Mouse (Mus musculus) heart, embryonic 11.5 days (tissue): Measurements from ENCODE around the gene Parn. TPM values are rescaled to one million over a fixed set of nuclear protein-coding genes. Genes with fewer than 3 reads are reported as not detected.

Source experiments
- ATAC-seq: fragments of 200-750 bp; cut with Nextera tagmentation; replicated peaks from 2 replicates; pipeline ENCODE4 v1.8.0; 2017; ENCODE audit warnings: moderate library complexity; ENCODE audit not compliant: insufficient number of reproducible peaks, low FRiP score, low TSS enrichment
- H3K27ac ChIP-seq: fragments of 300-500 bp; sonication (generic); 2 replicates; pipeline ENCODE4 v1.5.1; 2014; ENCODE audit warnings: mild to moderate bottlenecking, low read depth, low read length
- H3K27me3 ChIP-seq: fragments of 300-500 bp; sonication (generic); 2 replicates; pipeline ENCODE4 v1.6.1; 2014; ENCODE audit warnings: mild to moderate bottlenecking, low read length, mixed read lengths; ENCODE audit not compliant: control insufficient read depth, insufficient read depth
- H3K36me3 ChIP-seq: fragments of 300-500 bp; sonication (generic); 2 replicates; pipeline ENCODE4 v1.6.1; 2014; ENCODE audit warnings: mild to moderate bottlenecking, low read length, moderate library complexity, mixed read lengths; ENCODE audit not compliant: control insufficient read depth, insufficient read depth
- H3K4me1 ChIP-seq: fragments of 300-500 bp; sonication (generic); 2 replicates; pipeline ENCODE4 v1.6.1; 2014; ENCODE audit warnings: low read length; ENCODE audit not compliant: control insufficient read depth, insufficient read depth
- H3K4me2 ChIP-seq: fragments of 300-500 bp; sonication (generic); 2 replicates; pipeline ENCODE4 v1.6.1; 2014; ENCODE audit warnings: mild to moderate bottlenecking, moderate library complexity
- H3K4me3 ChIP-seq: fragments of 300-500 bp; sonication (generic); 2 replicates; pipeline ENCODE4 v1.5.1; 2014; ENCODE audit warnings: low read depth, low read length
- H3K9ac ChIP-seq: fragments of 300-500 bp; sonication (generic); 2 replicates; pipeline ENCODE4 v1.6.1; 2014; ENCODE audit warnings: mild to moderate bottlenecking, low read depth, low read length, moderate library complexity
- H3K9me3 ChIP-seq: fragments of 300-500 bp; sonication (generic); replicated peaks from 2 replicates; pipeline ENCODE4 v1.6.1; 2016; ENCODE audit warnings: low read length; ENCODE audit not compliant: control insufficient read depth
- WGBS: fragments of 180-500 bp; shearing (Covaris S2); extraction: QIAGEN DNeasy Blood & Tissue Kit; methylation state at CpG from one replicate; pipeline ENCODE4 v1.1.7; 2014; ENCODE audit not compliant: insufficient replicate concordance; 5-methylcytosine and 5-hydroxymethylcytosine counted together
- polyA plus RNA-seq: library from polyadenylated mRNA; unstranded; fragments of >200 nt; fragmentation: Nextera tagmentation; extraction: Ambion mirVana; gene quantifications from 2 replicates; pipeline ENCODE4 v1.2.1, GENCODE M21; 2014

Gene Parn
- polyA plus RNA-seq, 1 experiment from 2014 or later = 24.4 TPM

- Histone ChIP-seq H3K27me3 (no peaks in the 10 kb centered on the region), H3K4me3 (no peak overlapping the region), H3K4me1 (no peaks in the 10 kb centered on the region; the same call in 1 of the 2 replicates), H3K4me2 (no peak overlapping the region), H3K9me3 (no peaks in the 10 kb centered on the region), H3K36me3 (0 out of 2 replicates have a peak, but pooled peaks cover 2% of the 10 kb centered on the region), H3K27ac (no peak overlapping the region), H3K9ac (no peak overlapping the region)
- 78% methylated on average over 2 of the region's 2 CpGs for WGBS
- no peak for ATAC-seq
Observed at GRCm38 (mm10) chr16:13557784-13558183, 110.2 kb downstream of the Parn start.

GRCm38 (mm10) chr16:13556954-13557470 is 111.0 kb downstream of the Parn start:
- H3K4me2 ChIP-seq = no peak overlapping the region
- no peak overlapping the region for H3K9ac ChIP-seq
- no peak overlapping the region for H3K27ac ChIP-seq
- H3K9me3 ChIP-seq = no peaks in the 10 kb centered on the region
- no peak for ATAC-seq
- WGBS = 72% methylated on average over 9 of the region's 9 CpGs
- no peaks in the 10 kb centered on the region for H3K27me3 ChIP-seq
- H3K4me3 ChIP-seq = no peak overlapping the region
- 0 out of 2 replicates have a peak, but pooled peaks cover 2% of the 10 kb centered on the region for H3K36me3 ChIP-seq
- no peaks in the 10 kb centered on the region; the same call in 1 of the 2 replicates for H3K4me1 ChIP-seq

- Histone ChIP-seq H3K9ac (no peak overlapping the region), H3K4me1 (no peaks in the 10 kb centered on the region; the same call in 1 of the 2 replicates), H3K4me2 (no peak overlapping the region), H3K36me3 (0 out of 2 replicates have a peak, but pooled peaks cover 2% of the 10 kb centered on the region), H3K27ac (no peak overlapping the region), H3K9me3 (no peaks in the 10 kb centered on the region), H3K4me3 (no peak overlapping the region), H3K27me3 (no peaks in the 10 kb centered on the region)
- WGBS = 92% methylated on average over 7 of the region's 7 CpGs
- ATAC-seq = no peak
Observed at GRCm38 (mm10) chr16:13556446-13556845, 111.5 kb downstream of the Parn start.

GRCm38 (mm10) chr16:13550667-13551066 is 117.3 kb downstream of the Parn start:
- H3K4me1 ChIP-seq = no peaks in the 10 kb centered on the region
- WGBS = 71% methylated on average over 3 of the region's 3 CpGs
- H3K4me2 ChIP-seq = no peak overlapping the region
- no peak overlapping the region for H3K9ac ChIP-seq
- H3K27ac ChIP-seq = no peak overlapping the region
- peaks cover 13% of the 10 kb centered on the region; the same call in 1 of the 2 replicates for H3K9me3 ChIP-seq
- H3K27me3 ChIP-seq = no peaks in the 10 kb centered on the region
- ATAC-seq = no peak
- peaks cover 8% of the 10 kb centered on the region for H3K36me3 ChIP-seq
- no peak overlapping the region for H3K4me3 ChIP-seq

DNA sequence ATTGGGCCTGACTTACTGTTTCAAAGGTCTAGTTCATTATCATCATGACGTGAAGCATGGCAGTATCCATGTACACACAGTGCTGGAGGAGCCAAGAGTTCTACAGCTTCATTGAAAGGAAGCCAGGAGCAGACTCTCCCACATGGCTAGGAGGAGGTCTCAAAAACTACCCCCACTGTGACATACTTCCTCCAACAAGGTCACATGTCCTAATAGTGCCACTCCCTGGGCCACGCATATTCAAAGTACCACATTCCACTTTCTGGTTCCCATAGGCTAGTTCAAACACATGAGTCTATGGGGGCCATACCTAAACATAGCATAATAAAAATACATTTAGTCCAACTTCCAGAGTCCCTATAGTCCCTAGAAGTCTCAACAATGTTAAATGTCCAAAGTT is 118.0 kb downstream of the Parn start:
- Histone ChIP-seq H3K9ac (no peak overlapping the region), H3K27ac (no peak overlapping the region), H3K9me3 (peaks cover 17% of the 10 kb centered on the region), H3K4me1 (no peaks in the 10 kb centered on the region), H3K36me3 (peaks cover 8% of the 10 kb centered on the region), H3K27me3 (no peaks in the 10 kb centered on the region), H3K4me3 (no peak overlapping the region), H3K4me2 (no peak overlapping the region)
- no peak for ATAC-seq
- WGBS = 88% methylated on average over 2 of the region's 2 CpGs

DNA sequence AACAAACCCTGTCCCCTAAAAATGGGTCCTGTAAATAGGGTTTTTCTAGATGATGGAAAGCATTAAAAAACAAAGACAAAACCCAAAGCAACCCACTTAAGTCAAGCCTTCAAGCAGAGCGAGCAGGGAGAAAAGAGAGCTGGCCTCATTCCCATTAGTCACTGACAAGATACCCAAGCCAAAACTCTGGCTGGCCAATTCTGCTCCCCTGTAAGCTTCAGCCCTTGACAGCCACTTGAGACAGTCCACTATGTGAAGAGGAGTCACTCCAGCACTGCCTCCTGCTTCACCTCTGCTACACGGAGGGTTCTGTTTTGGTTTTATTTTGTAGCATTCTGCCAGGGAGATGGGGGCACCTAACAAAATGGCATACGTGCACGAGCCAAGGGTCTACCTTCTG is 126.2 kb downstream of the Parn start:
- no peak overlapping the region for H3K4me2 ChIP-seq
- no peak for ATAC-seq
- no peaks in the 10 kb centered on the region for H3K4me1 ChIP-seq
- no peak overlapping the region for H3K9ac ChIP-seq
- WGBS = 69% methylated on average over 4 of the region's 4 CpGs
- H3K27me3 ChIP-seq = no peaks in the 10 kb centered on the region
- H3K9me3 ChIP-seq = peaks cover 16% of the 10 kb centered on the region
- no peak overlapping the region for H3K4me3 ChIP-seq
- no peak overlapping the region for H3K27ac ChIP-seq
- H3K36me3 ChIP-seq = peaks cover 11% of the 10 kb centered on the region

DNA sequence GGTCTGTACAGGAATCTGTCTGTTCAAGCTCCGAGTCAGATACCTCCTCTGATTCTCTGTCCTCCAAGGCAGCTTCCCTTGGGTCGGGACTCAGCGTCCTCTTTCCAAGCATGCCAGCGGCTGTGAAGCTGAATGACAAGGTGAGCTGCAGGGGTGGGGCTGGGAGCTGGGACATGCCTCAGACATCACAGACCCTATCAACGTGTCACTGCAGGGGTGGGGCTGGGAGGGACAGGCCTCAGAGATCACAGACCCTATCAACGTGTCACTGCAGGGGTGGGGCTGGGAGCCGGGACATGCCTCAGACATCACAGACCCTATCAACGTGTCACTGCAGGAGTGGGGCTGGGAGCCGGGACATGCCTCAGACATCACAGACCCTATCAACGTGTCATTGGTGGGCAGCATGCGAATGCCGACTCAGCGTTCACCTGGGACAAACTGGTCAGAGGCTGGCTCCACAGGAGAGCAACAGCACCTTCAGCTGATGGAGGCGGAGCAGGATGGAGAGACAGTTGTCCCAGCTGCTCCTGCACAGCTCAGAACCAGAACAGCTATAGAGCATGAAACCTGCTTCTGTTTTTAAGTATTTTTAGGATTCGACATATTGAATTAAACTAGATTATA is 126.7 kb downstream of the Parn start:
- no peaks in the 10 kb centered on the region for H3K4me1 ChIP-seq
- peaks cover 10% of the 10 kb centered on the region for H3K9me3 ChIP-seq
- peaks cover 6% of the 10 kb centered on the region; the same call in 1 of the 2 replicates for H3K36me3 ChIP-seq
- H3K4me3 ChIP-seq = no peak overlapping the region
- ATAC-seq = no peak
- H3K27me3 ChIP-seq = no peaks in the 10 kb centered on the region
- no peak overlapping the region for H3K4me2 ChIP-seq
- no peak overlapping the region for H3K9ac ChIP-seq
- WGBS = 50% methylated on average over 15 of the region's 15 CpGs
- no peak overlapping the region for H3K27ac ChIP-seq

DNA sequence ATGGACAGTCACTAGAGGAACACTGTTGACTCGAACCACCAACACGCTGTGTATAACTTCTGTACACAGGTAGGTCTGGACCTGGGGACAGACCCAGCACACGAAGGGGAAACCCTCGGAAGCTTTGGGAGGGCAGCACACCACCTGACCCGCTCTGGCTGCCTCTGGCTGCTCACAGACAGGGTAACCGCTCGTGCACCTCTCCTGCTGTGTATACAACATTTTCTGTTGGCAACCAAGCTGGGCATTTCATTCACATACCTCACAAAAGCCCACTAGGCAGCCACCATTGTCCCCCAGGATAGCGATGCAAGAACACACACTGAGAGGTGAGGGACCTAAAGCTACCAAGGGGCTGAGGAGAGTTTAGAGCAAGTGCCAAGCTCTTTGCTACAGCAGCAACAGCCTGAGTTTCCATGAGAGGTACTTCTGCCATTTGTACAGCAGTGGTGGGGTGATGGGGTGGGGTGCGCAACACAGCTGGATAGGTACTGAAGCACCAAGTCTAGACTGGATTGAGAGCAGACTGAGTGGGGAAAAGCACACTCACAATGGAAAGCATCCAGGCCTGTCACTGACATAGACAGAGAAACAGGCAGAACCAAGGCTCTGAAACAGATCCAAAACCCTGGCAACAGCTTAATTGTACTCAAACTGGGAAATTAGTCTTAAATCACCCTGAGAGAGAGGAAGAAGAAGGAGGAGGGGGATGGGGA is 128.9 kb downstream of the Parn start:
- H3K9ac ChIP-seq = no peak overlapping the region
- H3K27ac ChIP-seq = no peak overlapping the region
- 88% methylated on average over 9 of the region's 9 CpGs for WGBS
- no peaks in the 10 kb centered on the region for H3K4me1 ChIP-seq
- no peak overlapping the region for H3K4me3 ChIP-seq
- no peak overlapping the region for H3K4me2 ChIP-seq
- ATAC-seq = no peak
- H3K36me3 ChIP-seq = peaks cover 2% of the 10 kb centered on the region; the same call in 1 of the 2 replicates
- H3K9me3 ChIP-seq = no peaks in the 10 kb centered on the region
- H3K27me3 ChIP-seq = no peaks in the 10 kb centered on the region
